Comparison of ENCODE assay signal across 8 mouse cellular contexts in the genomic region with DNA sequence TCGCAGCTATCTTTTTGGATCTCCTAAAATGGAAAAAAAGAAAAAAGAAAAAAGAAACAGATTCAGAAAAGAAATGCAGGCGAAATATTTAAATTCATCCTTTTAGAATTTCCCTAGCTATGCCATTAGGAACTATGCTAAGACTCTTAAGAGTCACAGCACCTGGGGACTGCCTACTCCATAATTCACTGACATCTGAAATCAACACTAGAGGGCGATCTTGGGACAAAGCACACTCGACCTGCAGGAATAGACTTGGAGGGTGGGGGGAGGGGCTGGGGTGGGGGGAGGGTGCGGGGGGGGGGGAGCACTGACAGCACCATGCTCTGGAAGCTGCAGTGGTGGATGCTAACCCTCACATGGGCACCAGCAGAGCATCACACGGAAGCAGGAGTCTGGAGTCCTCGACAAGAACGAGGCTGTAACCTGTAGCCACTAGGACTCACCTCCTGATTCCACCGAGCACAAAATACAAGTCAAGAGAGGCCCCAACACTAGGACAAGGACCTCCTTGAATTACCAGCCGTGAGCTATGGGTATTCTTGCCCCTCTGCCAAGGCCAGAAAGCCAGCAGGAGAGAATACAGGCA. TPM values are rescaled to one million over a fixed set of nuclear protein-coding genes. Genes with fewer than 3 reads are reported as not detected.
A peak's percentile ranks its signal among the peaks of the same experiment; 100 is the strongest.
DNase-seq lines count a peak whose midpoint lies in the region; ATAC-seq and TF ChIP-seq lines count a peak whose summit lies in the region.

No protein-coding gene starts in this region.

- ATAC-seq in midbrain, embryonic 14.5 days (ENCODE audit: low FRiP score, low TSS enrichment) = no peak
- no peak for ATAC-seq in midbrain, embryonic 15.5 days (replicated peaks)

- H3K27ac ChIP-seq in gastrocnemius, adult 2 months = no peak overlapping the region
- no peak overlapping the region for H3K27ac ChIP-seq in midbrain, embryonic 14.5 days (replicated peaks; ENCODE audit: low read depth, low read length)
- no peak overlapping the region for H3K27ac ChIP-seq in midbrain, embryonic 15.5 days

- H3K4me3 ChIP-seq in gastrocnemius, adult 2 months = no peak overlapping the region
- no peak overlapping the region for H3K4me3 ChIP-seq in midbrain, embryonic 14.5 days (replicated peaks; ENCODE audit: low read depth, low read length)
- no peak overlapping the region for H3K4me3 ChIP-seq in midbrain, embryonic 15.5 days

- intact Hi-C loops in gastrocnemius, adult 2 months (cut with DNase I) = loop anchor here (10.0 kb wide), 1 partner anchor 1734 kb away; no protein-coding TSS in a partner anchor

- no peaks in the 10 kb centered on the region for H3K9me3 ChIP-seq in midbrain, embryonic 14.5 days (ENCODE audit: control insufficient read depth, low read length)
- no peaks in the 10 kb centered on the region for H3K9me3 ChIP-seq in midbrain, embryonic 15.5 days

- no peaks in the 10 kb centered on the region for H3K27me3 ChIP-seq in midbrain, embryonic 14.5 days (ENCODE audit: control insufficient read depth, insufficient read depth, low read length)
- no peaks in the 10 kb centered on the region; the same call in 1 of the 2 replicates for H3K27me3 ChIP-seq in midbrain, embryonic 15.5 days (replicated peaks)

- H3K36me3 ChIP-seq in midbrain, embryonic 14.5 days (ENCODE audit: control insufficient read depth, insufficient read depth, low read length) = no peaks in the 10 kb centered on the region
- no peaks in the 10 kb centered on the region for H3K36me3 ChIP-seq in midbrain, embryonic 15.5 days (replicated peaks)

- peak; percentile 54 for TF ChIP-seq CTCF in gastrocnemius, adult 2 months (IDR thresholded peaks at IDR 0.05)

- no peak overlapping the region for H3K9ac ChIP-seq in midbrain, embryonic 14.5 days (replicated peaks; ENCODE audit: low read length)
- H3K9ac ChIP-seq in midbrain, embryonic 15.5 days = no peak overlapping the region

- no peak for DNase-seq in gastrocnemius, adult 2 months
- no peak for DNase-seq in gastrocnemius, adult 8-10 months (ENCODE audit: low spot score in 2 of 2)
- DNase-seq in midbrain, embryonic 14.5 days = peak; percentile 35
- peak; percentile 17 for DNase-seq in fibroblast of lung, adult 2 months (ENCODE audit: low read depth)
- DNase-seq in retina, postnatal 7 days (ENCODE audit: low read depth, low spot score) = peak; percentile 8
- no peak for DNase-seq in thymus, postnatal 36 days
- no peak for DNase-seq in cerebellum, adult 9-10 months

- H3K4me2 ChIP-seq in midbrain, embryonic 14.5 days (ENCODE audit: low read length) = no peak overlapping the region
- no peak overlapping the region for H3K4me2 ChIP-seq in midbrain, embryonic 15.5 days

- WGBS in midbrain, embryonic 14.5 days = 50% methylated on average over 9 of the region's 10 CpGs
- WGBS in midbrain, embryonic 15.5 days = 39% methylated on average over 10 of the region's 10 CpGs

- H3K4me1 ChIP-seq in midbrain, embryonic 14.5 days (ENCODE audit: control insufficient read depth, insufficient read depth, low read length) = no peaks in the 10 kb centered on the region
- no peaks in the 10 kb centered on the region for H3K4me1 ChIP-seq in midbrain, embryonic 15.5 days

RNA-seq across cellular contexts. Expression of a gene that starts 49.0 kb away (rescaled TPM):
- 1 to 10 TPM in 1 of 2 experiments, under 1 TPM in 1; 0.43 to 2.3 TPM for total RNA-seq in gastrocnemius, adult 2 months (2021)
- under 1 TPM; 0.17 to 0.97 (median 0.26) TPM for total RNA-seq in gastrocnemius, adult 8-10 months (2022)
- 1.2 and 2.1 TPM in 2 replicates for polyA plus RNA-seq in midbrain, embryonic 14.5 days (2014; fragmentation: Nextera tagmentation; extraction: Ambion mirVana)
- polyA plus RNA-seq in midbrain, embryonic 15.5 days (2015; fragmentation: Nextera tagmentation; extraction: Ambion mirVana) = 1.5 and 1.7 TPM in 2 replicates

Comparison
In these comparisons a context has a peak if more than half of its experiments do, and no peak if none do; other contexts are left out.
1. DNase-seq: peak in midbrain, embryonic 14.5 days (single experiment), fibroblast of lung, adult 2 months (single experiment) and retina, postnatal 7 days (single experiment); none in gastrocnemius, adult 2 months (single experiment), gastrocnemius, adult 8-10 months (0 of 2), thymus, postnatal 36 days (0 of 2) and cerebellum, adult 9-10 months (single experiment).